Mouse (Mus musculus) heart, embryonic 13.5 days (tissue): ENCODE results near the gene Sinhcaf. TPM values are rescaled to one million over a fixed set of nuclear protein-coding genes. Genes with fewer than 3 reads are reported as not detected.

ENCODE experiments used
- polyA plus RNA-seq: library from polyadenylated mRNA; unstranded; fragments of >200 nt; fragmentation: Nextera tagmentation; extraction: Ambion mirVana; gene quantifications from 2 replicates; pipeline ENCODE4 v1.2.1, GENCODE M21; 2015

Gene Sinhcaf
- polyA plus RNA-seq, 1 experiment from 2014 or later, result 65.0 TPM

Other genes starting within 250 kb of the Sinhcaf start
- 15.4 and 17.2 TPM in 2 replicates for gene Ipo8, start 115.0 kb downstream of the Sinhcaf start, polyA plus RNA-seq
- 11.6 and 11.7 TPM in 2 replicates for gene Caprin2, start 50.2 kb downstream of the Sinhcaf start, polyA plus RNA-seq
- 5.8 and 6.4 TPM in 2 replicates for gene Dennd5b, start 155.2 kb upstream of the Sinhcaf start, polyA plus RNA-seq
- gene Gm10203, start 183.7 kb upstream of the Sinhcaf start, polyA plus RNA-seq, result not detected in 2 replicates
- 13.6 and 14.6 TPM in 2 replicates for gene Etfbkmt, start 193.4 kb upstream of the Sinhcaf start, polyA plus RNA-seq
- 22.5 and 24.9 TPM in 2 replicates for gene Amn1, start 242.2 kb upstream of the Sinhcaf start, polyA plus RNA-seq